Mouse (Mus musculus) CH12.LX (cell line): ENCODE measurements at regions not wholly inside any gene's neighbourhood (a gene's known extent, or its start where the extent isn't known, plus 50 kb on each side); places are given as distances from the start of the nearest gene placed in this dataset.
A peak's percentile ranks its signal among the peaks of the same experiment; 100 is the strongest.

ENCODE experiments used
- DNase-seq: peaks from one replicate; pipeline ENCODE4 v3.0.0-alpha.2; 2013; ENCODE audit errors: extremely low read depth
- H3K27ac ChIP-seq: 2 replicates; pipeline ENCODE4 v1.5.1; 2012; ENCODE audit warnings: low read depth, mild to moderate bottlenecking, control low read depth, moderate library complexity; ENCODE audit not compliant: insufficient read depth
- H3K27me3 ChIP-seq: replicated peaks from 2 replicates; pipeline ENCODE3; 2012; ENCODE audit warnings: inconsistent platforms
- H3K36me3 ChIP-seq, 2 experiments: replicated peaks in 1 of 2; 2 replicates each; pipeline versions ENCODE3 to v1.6.1; 2012; ENCODE audit warnings: inconsistent platforms in 1 of 2, low read length in 1 of 2, mild to moderate bottlenecking in 1 of 2, mixed read lengths in 1 of 2, moderate library complexity in 1 of 2; ENCODE audit not compliant: control insufficient read depth in 1 of 2, insufficient read depth in 1 of 2
- H3K4me1 ChIP-seq, 2 experiments: 2 replicates each; pipeline ENCODE4 v1.6.1; 2012; ENCODE audit warnings: inconsistent platforms in 1 of 2, moderate library complexity in 1 of 2; ENCODE audit not compliant: insufficient read depth in 2 of 2, control insufficient read depth in 1 of 2
- H3K4me2 ChIP-seq: 2 replicates; pipeline ENCODE4 v1.6.1; 2012; ENCODE audit warnings: low read depth, mild to moderate bottlenecking, control low read depth; ENCODE audit not compliant: poor library complexity, insufficient read depth, severe bottlenecking
- H3K4me3 ChIP-seq, 3 experiments: fragments of 150-350 bp in 1 of 3; sonication (generic) in 1 of 3; replicated peaks in 1 of 3; 2 replicates each; pipeline versions ENCODE3 to v1.5.1; 2011 to 2012; ENCODE audit warnings: low read depth in 2 of 3, low read length in 2 of 3, mild to moderate bottlenecking in 2 of 3, moderate library complexity in 2 of 3, control low read depth in 1 of 3, improper control_type of control experiment in 1 of 3, inconsistent platforms in 1 of 3, mixed read lengths in 1 of 3; ENCODE audit not compliant: poor library complexity in 1 of 3
- H3K79me2 ChIP-seq: replicated peaks from 2 replicates; pipeline ENCODE4 v1.6.1; 2012; ENCODE audit warnings: mild to moderate bottlenecking, moderate library complexity; ENCODE audit not compliant: control insufficient read depth, poor library complexity, insufficient read depth, severe bottlenecking; ENCODE audit errors: extremely low read depth
- H3K9ac ChIP-seq: 2 replicates; pipeline ENCODE4 v1.6.1; 2012; ENCODE audit warnings: low read depth, mild to moderate bottlenecking, control low read depth, moderate library complexity; ENCODE audit not compliant: insufficient read depth
- H3K9me3 ChIP-seq: replicated peaks from 2 replicates; pipeline ENCODE3; 2012; ENCODE audit warnings: low read length, inconsistent platforms, mixed read lengths
- CHD2 ChIP-seq: IDR thresholded peaks from 2 replicates; pipeline ENCODE4 v1.6.1; 2011; ENCODE audit warnings: low read length, improper control_type of control experiment
- CTCF ChIP-seq, 2 experiments: IDR thresholded peaks in 1 of 2; conservative IDR thresholded peaks in 1 of 2; 2 replicates each; pipeline ENCODE4 v1.5.1; 2011 to 2012; ENCODE audit warnings: low read depth in 2 of 2, low read length in 2 of 2, improper control_type of control experiment in 1 of 2, inconsistent platforms in 1 of 2, mild to moderate bottlenecking in 1 of 2, moderate library complexity in 1 of 2
- ELF1 ChIP-seq: IDR thresholded peaks from 2 replicates; pipeline ENCODE4 v1.6.1; 2014; ENCODE audit warnings: low read depth, mild to moderate bottlenecking, inconsistent platforms, low read length, improper control_type of control experiment
- EP300 ChIP-seq: IDR thresholded peaks from 2 replicates; pipeline ENCODE4 v1.6.1; 2011; ENCODE audit warnings: low read length, improper control_type of control experiment
- ETS1 ChIP-seq: conservative IDR thresholded peaks from 2 replicates; pipeline ENCODE4 v1.6.1; 2012; ENCODE audit warnings: low read depth, mild to moderate bottlenecking, inconsistent platforms, low read length, improper control_type of control experiment, moderate library complexity
- GABPA ChIP-seq: IDR thresholded peaks from 2 replicates; pipeline ENCODE4 v1.6.1; 2012; ENCODE audit warnings: low read depth, low read length, improper control_type of control experiment, inconsistent platforms; ENCODE audit not compliant: insufficient replicate concordance
- HCFC1 ChIP-seq: IDR thresholded peaks from 2 replicates; pipeline ENCODE4 v1.6.1; 2012; ENCODE audit warnings: low read depth, mild to moderate bottlenecking, inconsistent platforms, low read length, improper control_type of control experiment
- JUND ChIP-seq: conservative IDR thresholded peaks from 2 replicates; pipeline ENCODE4 v1.6.1; 2011; ENCODE audit warnings: low read depth, low read length, improper control_type of control experiment
- KAT2A ChIP-seq: IDR thresholded peaks from 2 replicates; pipeline ENCODE4 v1.6.1; 2012; ENCODE audit warnings: low read length, improper control_type of control experiment, inconsistent platforms; ENCODE audit not compliant: insufficient replicate concordance
- MAFK ChIP-seq: IDR thresholded peaks from 2 replicates; pipeline ENCODE4 v1.6.1; 2011; ENCODE audit warnings: low read length, improper control_type of control experiment; ENCODE audit not compliant: insufficient replicate concordance
- MEF2A ChIP-seq: IDR thresholded peaks from 2 replicates; pipeline ENCODE4 v1.6.1; 2014; ENCODE audit warnings: low read depth, mild to moderate bottlenecking, inconsistent platforms, low read length, improper control_type of control experiment, borderline replicate concordance
- MXI1 ChIP-seq: IDR thresholded peaks from 2 replicates; pipeline ENCODE4 v1.6.1; 2011; ENCODE audit warnings: mild to moderate bottlenecking, low read depth, low read length, improper control_type of control experiment
- NRF1 ChIP-seq: IDR thresholded peaks from 2 replicates; pipeline ENCODE4 v1.6.1; 2014; ENCODE audit warnings: low read depth, mild to moderate bottlenecking, inconsistent platforms, low read length, improper control_type of control experiment, moderate library complexity
- POLR2A ChIP-seq: IDR thresholded peaks from 2 replicates; pipeline ENCODE4 v1.6.1; 2011; ENCODE audit warnings: low read depth, mild to moderate bottlenecking, improper control_type of control experiment, low read length
- POLR2AphosphoS2 ChIP-seq: IDR thresholded peaks from 2 replicates; pipeline ENCODE4 v1.6.1; 2011; ENCODE audit warnings: low read depth, low read length, improper control_type of control experiment
- RCOR1 ChIP-seq: conservative IDR thresholded peaks from 2 replicates; pipeline ENCODE4 v1.6.1; 2012; ENCODE audit warnings: low read depth, mild to moderate bottlenecking, inconsistent platforms, low read length, improper control_type of control experiment
- SIN3A ChIP-seq: IDR thresholded peaks from 2 replicates; pipeline ENCODE4 v1.6.1; 2012; ENCODE audit warnings: low read length, improper control_type of control experiment, inconsistent platforms
- SMC3 ChIP-seq: IDR thresholded peaks from 2 replicates; pipeline ENCODE4 v1.6.1; 2011; ENCODE audit warnings: low read depth, low read length, improper control_type of control experiment
- USF1 ChIP-seq: IDR thresholded peaks from 2 replicates; pipeline ENCODE4 v1.6.1; 2014; ENCODE audit warnings: low read depth, mild to moderate bottlenecking, inconsistent platforms, low read length, improper control_type of control experiment
- USF2 ChIP-seq: conservative IDR thresholded peaks from 2 replicates; pipeline ENCODE4 v1.6.1; 2011; ENCODE audit warnings: low read depth, low read length, improper control_type of control experiment
- ZNF384 ChIP-seq: IDR thresholded peaks from 2 replicates; pipeline ENCODE4 v1.6.1; 2012; ENCODE audit warnings: low read depth, low read length, improper control_type of control experiment, inconsistent platforms
- dilution Hi-C: fragments of 300-500 bp; cut with MboI; formaldehyde crosslinking; loops from 2 replicates; pipeline ENCODE4 v1.14.3; 2020; ENCODE audit warnings: low sequenced_read_pairs; ENCODE audit not compliant: extremely low pct_unique_long_range_greater_than_20kb, extremely low pct_ligation_motif_present
- in situ Hi-C: fragments of 300-500 bp; cut with MboI; formaldehyde crosslinking; loops from 3 replicates; pipeline ENCODE4 v1.14.3; 2019; ENCODE audit warnings: low sequenced_read_pairs, low pct_ligation_motif_present, low pct_unique_long_range_greater_than_20kb, mixed read lengths

DNA sequence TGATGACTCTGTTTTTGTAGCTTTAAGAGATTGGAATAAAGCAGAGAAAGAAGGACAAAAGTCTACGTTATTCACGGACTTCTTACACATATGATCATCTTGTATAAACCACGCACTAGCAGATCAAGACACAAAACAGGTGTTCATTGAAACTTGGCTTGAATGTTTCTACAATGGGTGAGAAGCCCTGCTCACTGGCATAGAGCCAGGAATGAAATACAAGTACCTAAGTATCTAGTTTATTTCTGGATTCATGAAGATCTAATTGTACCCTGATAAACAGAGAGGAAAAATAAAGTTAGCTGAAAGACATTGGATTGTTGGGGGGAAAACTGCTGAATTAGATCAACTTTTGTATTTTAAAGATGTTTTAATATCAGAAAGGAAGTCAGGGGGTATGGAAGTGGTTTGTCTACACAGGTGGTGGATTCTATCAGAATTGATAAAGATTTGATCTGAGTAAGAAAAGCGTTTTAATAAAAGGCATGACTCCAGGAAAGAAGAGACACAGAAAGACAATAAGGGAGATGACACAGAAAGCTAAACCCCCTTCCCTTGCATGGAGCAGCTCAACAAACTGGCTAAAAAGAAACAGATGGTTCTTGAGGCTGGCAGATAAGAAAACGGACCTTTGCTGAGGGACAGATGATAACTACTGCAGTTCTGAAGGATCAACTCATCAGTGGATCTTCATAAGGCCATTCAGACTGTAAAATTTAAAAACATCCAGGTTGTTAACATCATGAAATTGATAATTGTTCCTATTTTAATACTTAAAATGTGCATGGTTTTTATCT is 777.9 kb upstream of the Foxg1 start:
- Histone ChIP-seq H3K4me1 (peaks cover 0 to 3% of the 10 kb centered on the region in 2 experiments; a peak in 2 of 4 replicates), H3K9me3 (no peaks in the 10 kb centered on the region), H3K27me3 (no peaks in the 10 kb centered on the region), H3K9ac (no peak overlapping the region), H3K27ac (no peak overlapping the region), H3K36me3 (no peaks in the 10 kb centered on the region), H3K4me3 (no peak overlapping the region), H3K79me2 (no peaks in the 10 kb centered on the region), H3K4me2 (no peak overlapping the region)
- dilution Hi-C loops (no loop called here), in situ Hi-C loops (no loop called here)
- no peak for TF ChIP-seq POLR2A
- TF ChIP-seq JUND: no peak
- TF ChIP-seq MXI1: no peak
- TF ChIP-seq RCOR1: no peak
- DNase-seq: no peak

DNA sequence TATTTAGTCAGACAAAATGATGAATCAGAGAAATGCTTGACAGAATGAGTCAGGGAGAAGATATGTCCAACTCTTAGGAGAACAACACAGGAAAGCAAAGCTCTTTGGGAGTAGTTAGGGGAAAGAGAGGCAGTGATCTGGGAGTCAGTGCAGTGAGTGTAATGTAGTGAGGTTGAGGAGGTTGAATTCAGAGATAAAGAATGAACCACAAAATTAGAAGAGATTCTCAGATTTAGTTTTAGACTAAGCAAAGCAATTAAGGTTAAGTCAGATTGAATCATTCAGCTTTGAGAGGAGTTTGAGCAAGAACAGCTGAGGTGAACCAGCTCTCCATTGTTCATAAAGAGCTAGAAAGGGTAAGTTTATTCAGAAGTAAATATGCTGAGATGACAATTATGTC is 777.0 kb upstream of the Foxg1 start:
- Histone ChIP-seq H3K9me3 (no peaks in the 10 kb centered on the region), H3K27ac (no peak overlapping the region), H3K9ac (no peak overlapping the region), H3K79me2 (no peaks in the 10 kb centered on the region), H3K27me3 (no peaks in the 10 kb centered on the region), H3K4me2 (no peak overlapping the region), H3K4me1 (peaks cover 0 to 3% of the 10 kb centered on the region in 2 experiments; a peak in 2 of 4 replicates), H3K4me3 (no peak overlapping the region), H3K36me3 (no peaks in the 10 kb centered on the region)
- DNase-seq: no peak
- dilution Hi-C loops: no loop called here
- in situ Hi-C loops: no loop called here
- TF ChIP-seq KAT2A: no peak
- TF ChIP-seq MEF2A: no peak
- TF ChIP-seq MAFK: peak; percentile 63; the same call in 1 of the 2 replicates
- no peak for TF ChIP-seq CTCF (conservative IDR thresholded peaks at IDR 0.05 in 1 of 2, IDR thresholded peaks at IDR 0.05 in 1 of 2; ENCODE audit: low read depth in 2 of 2, low read length in 2 of 2)
- TF ChIP-seq USF2: no peak

DNA sequence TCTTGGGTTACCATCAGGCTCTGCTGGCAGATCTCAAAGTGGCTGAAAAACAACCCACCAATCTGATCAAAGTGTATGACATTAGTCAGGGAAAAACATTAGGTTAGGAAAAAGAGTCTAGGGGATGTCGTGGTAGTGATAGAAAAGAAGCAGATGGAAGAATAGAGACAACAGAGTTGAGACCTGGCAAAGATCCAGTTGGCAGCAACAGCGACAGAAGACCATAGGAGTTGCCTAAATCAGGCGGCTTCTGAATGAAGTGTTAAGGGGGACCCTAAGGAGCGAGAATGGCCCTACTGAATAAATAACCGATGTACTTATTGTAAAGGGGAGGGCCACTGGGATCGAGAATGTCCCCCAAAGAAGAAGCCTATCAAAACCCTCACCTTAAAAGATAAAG is 773.1 kb upstream of the Foxg1 start:
- H3K4me2 ChIP-seq: no peak overlapping the region
- in situ Hi-C loops (no loop called here), dilution Hi-C loops (no loop called here)
- no peaks in the 10 kb centered on the region for H3K79me2 ChIP-seq
- H3K27me3 ChIP-seq: no peaks in the 10 kb centered on the region
- no peak for DNase-seq
- TF ChIP-seq GABPA: no peak
- TF ChIP-seq ETS1: no peak
- TF ChIP-seq POLR2AphosphoS2: no peak
- no peak for TF ChIP-seq SMC3
- no peak for TF ChIP-seq SIN3A
- no peak for TF ChIP-seq HCFC1
- TF ChIP-seq ZNF384: no peak
- no peak for TF ChIP-seq MEF2A
- no peak for TF ChIP-seq EP300
- no peak for TF ChIP-seq CHD2
- TF ChIP-seq MAFK: no peak
- no peak for TF ChIP-seq CTCF (conservative IDR thresholded peaks at IDR 0.05 in 1 of 2, IDR thresholded peaks at IDR 0.05 in 1 of 2; ENCODE audit: low read depth in 2 of 2, low read length in 2 of 2)
- no peak for TF ChIP-seq USF1
- no peak for TF ChIP-seq ELF1
- no peak for TF ChIP-seq NRF1
- no peak overlapping the region for H3K27ac ChIP-seq
- H3K9me3 ChIP-seq: no peaks in the 10 kb centered on the region
- H3K4me1 ChIP-seq: no peaks in the 10 kb centered on the region
- no peaks in the 10 kb centered on the region for H3K36me3 ChIP-seq
- H3K4me3 ChIP-seq: no peak overlapping the region
- H3K9ac ChIP-seq: no peak overlapping the region
